Mouse (Mus musculus) ES-E14 (cell line): ENCODE measurements around the gene Tanc2. TPM values are rescaled to one million over a fixed set of nuclear protein-coding genes. Genes with fewer than 3 reads are reported as not detected.

ENCODE experiments used
- DNase-seq: peaks from one replicate; pipeline ENCODE4 v3.0.0-alpha.2; 2013; ENCODE audit warnings: low read depth, low spot score
- H3K27ac ChIP-seq: 2 replicates; pipeline ENCODE4 v1.5.1; 2012; ENCODE audit warnings: low read depth, mild to moderate bottlenecking, low read length, moderate library complexity, mixed read lengths; ENCODE audit not compliant: poor library complexity, insufficient read depth, severe bottlenecking
- H3K36me3 ChIP-seq: 2 replicates; pipeline ENCODE4 v1.6.1; 2012; ENCODE audit warnings: mild to moderate bottlenecking, low read length, moderate library complexity, mixed read lengths; ENCODE audit not compliant: control insufficient read depth, poor library complexity, insufficient read depth, severe bottlenecking
- H3K4me1 ChIP-seq, 2 experiments: fragments of 150-350 bp in 1 of 2; sonication (generic) in 1 of 2; 2 replicates each; pipeline ENCODE4 v1.6.1; 2012; ENCODE audit warnings: low read length in 2 of 2, mild to moderate bottlenecking in 1 of 2, mixed read lengths in 1 of 2; ENCODE audit not compliant: control insufficient read depth in 2 of 2, insufficient read depth in 2 of 2, poor library complexity in 1 of 2
- H3K4me3 ChIP-seq, 2 experiments: fragments of 150-350 bp in 1 of 2; sonication (generic) in 1 of 2; 2 replicates each; pipeline ENCODE4 v1.5.1; 2012; ENCODE audit warnings: low read length in 2 of 2, low read depth in 1 of 2, mild to moderate bottlenecking in 1 of 2, mixed read lengths in 1 of 2; ENCODE audit not compliant: insufficient read depth in 1 of 2, poor library complexity in 1 of 2, severe bottlenecking in 1 of 2
- H3K9ac ChIP-seq: 2 replicates; pipeline ENCODE4 v1.6.1; 2012; ENCODE audit warnings: low read depth, mild to moderate bottlenecking, low read length, mixed read lengths; ENCODE audit not compliant: poor library complexity, insufficient read depth, severe bottlenecking
- H3K9me3 ChIP-seq: fragments of 150-350 bp; sonication (generic); 2 replicates; pipeline ENCODE4 v1.6.1; 2012; ENCODE audit warnings: low read depth, mild to moderate bottlenecking, low read length; ENCODE audit not compliant: control insufficient read depth, insufficient read depth
- CHD2 ChIP-seq: IDR thresholded peaks from 2 replicates; pipeline ENCODE4 v1.6.1; 2014; ENCODE audit warnings: mild to moderate bottlenecking, low read depth, low read length, inconsistent platforms
- HCFC1 ChIP-seq: IDR thresholded peaks from 2 replicates; pipeline ENCODE4 v1.6.1; 2012; ENCODE audit warnings: low read length, inconsistent platforms, borderline replicate concordance; ENCODE audit not compliant: insufficient read depth
- MAFK ChIP-seq: IDR thresholded peaks from 2 replicates; pipeline ENCODE4 v1.6.1; 2014; ENCODE audit warnings: mild to moderate bottlenecking, low read depth, low read length, inconsistent platforms; ENCODE audit not compliant: insufficient read depth
- ZC3H11A ChIP-seq: IDR thresholded peaks from 2 replicates; pipeline ENCODE4 v1.6.1; 2012; ENCODE audit warnings: low read depth, mild to moderate bottlenecking, inconsistent platforms, low read length, borderline replicate concordance
- ZNF384 ChIP-seq: IDR thresholded peaks from 2 replicates; pipeline ENCODE4 v1.6.1; 2012; ENCODE audit warnings: low read depth, low read length, inconsistent platforms
- in situ Hi-C, 2 experiments: fragments of 600-800 bp; cut with MboI; formaldehyde crosslinking; loops; one replicate each; pipeline ENCODE4 v1.15.1; 2025; ENCODE audit warnings: low sequenced_read_pairs in 2 of 2, inconsistent platforms in 1 of 2; ENCODE audit not compliant: unreplicated experiment in 2 of 2
- total RNA-seq: library from RNA; depleted of rRNA; stranded (reverse); fragments of 300-350 nt; gene quantifications from 2 replicates; pipeline ENCODE4 v1.2.3, GENCODE M21; 2012

Gene Tanc2
- total RNA-seq, 1 experiment: 5.8 TPM

DNA sequence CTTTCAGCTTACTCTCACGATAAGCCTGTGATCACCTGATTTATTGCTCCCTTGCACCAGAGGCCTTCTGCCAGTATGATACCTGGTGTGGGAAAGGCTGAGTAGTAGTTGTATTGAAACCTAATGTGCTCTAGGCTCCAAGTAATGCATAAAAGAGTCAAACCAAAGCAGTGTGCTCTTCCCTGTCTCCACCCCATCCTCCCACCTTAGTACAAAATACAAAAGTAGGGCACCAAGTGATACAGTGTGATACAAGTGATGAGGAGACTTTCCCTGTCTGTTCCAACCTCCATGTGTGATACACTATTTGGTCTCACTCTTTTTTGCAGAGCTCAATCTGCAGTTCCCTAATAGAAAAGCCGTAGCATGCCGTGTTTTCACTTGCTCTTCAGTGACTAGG is 110.7 kb downstream of the Tanc2 start:
- in situ Hi-C loops: no loop called here
- H3K4me3 ChIP-seq: no peak overlapping the region
- no peak for DNase-seq

GRCm38 (mm10) chr11:105719660-105720059 is 129.9 kb downstream of the Tanc2 start:
- H3K36me3 ChIP-seq: no peaks in the 10 kb centered on the region
- no peaks in the 10 kb centered on the region for H3K9me3 ChIP-seq
- no peaks in the 10 kb centered on the region for H3K4me1 ChIP-seq
- TF ChIP-seq ZC3H11A (no peak), CHD2 (no peak), ZNF384 (no peak), MAFK (peak; percentile 80), HCFC1 (no peak)
- in situ Hi-C loops: no loop called here
- no peak overlapping the region for H3K4me3 ChIP-seq
- no peak overlapping the region for H3K27ac ChIP-seq
- no peak overlapping the region for H3K9ac ChIP-seq
- DNase-seq: no peak

More for the DNA sequence above, 110.7 kb downstream of the Tanc2 start:
- H3K36me3 ChIP-seq: no peaks in the 10 kb centered on the region
- no peak for TF ChIP-seq MAFK
- no peak for TF ChIP-seq ZC3H11A
- TF ChIP-seq CHD2: no peak
- no peak for TF ChIP-seq HCFC1
- TF ChIP-seq ZNF384: no peak
- H3K4me1 ChIP-seq: no peaks in the 10 kb centered on the region
- H3K9ac ChIP-seq: no peak overlapping the region
- H3K27ac ChIP-seq: no peak overlapping the region
- no peaks in the 10 kb centered on the region for H3K9me3 ChIP-seq

DNA sequence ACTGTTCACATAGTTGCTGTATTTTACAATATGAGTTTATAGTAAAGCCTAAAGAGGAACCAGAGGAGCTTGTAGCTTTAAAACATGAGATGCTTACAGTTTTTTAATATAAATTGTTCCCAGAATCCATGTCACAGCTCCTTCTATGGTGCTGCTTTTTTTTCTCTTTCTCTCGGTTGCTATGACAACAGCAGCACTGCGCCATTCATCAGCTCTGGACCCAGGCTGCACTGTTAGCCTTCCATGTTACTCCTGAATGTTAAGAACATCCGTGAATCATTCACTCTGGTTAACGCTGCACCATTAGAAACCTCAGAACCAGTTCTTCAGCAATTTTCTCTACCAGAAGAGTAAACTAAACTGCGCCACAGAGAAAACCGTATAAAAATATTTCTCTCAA is 141.8 kb downstream of the Tanc2 start:
- Histone ChIP-seq H3K4me1 (no peaks in the 10 kb centered on the region), H3K9me3 (no peaks in the 10 kb centered on the region), H3K9ac (no peak overlapping the region), H3K36me3 (no peaks in the 10 kb centered on the region), H3K4me3 (no peak overlapping the region), H3K27ac (no peak overlapping the region)
- DNase-seq: no peak
- in situ Hi-C loops: no loop called here
- TF ChIP-seq ZC3H11A: no peak
- no peak for TF ChIP-seq ZNF384
- TF ChIP-seq MAFK: no peak
- no peak for TF ChIP-seq HCFC1
- TF ChIP-seq CHD2: no peak

DNA sequence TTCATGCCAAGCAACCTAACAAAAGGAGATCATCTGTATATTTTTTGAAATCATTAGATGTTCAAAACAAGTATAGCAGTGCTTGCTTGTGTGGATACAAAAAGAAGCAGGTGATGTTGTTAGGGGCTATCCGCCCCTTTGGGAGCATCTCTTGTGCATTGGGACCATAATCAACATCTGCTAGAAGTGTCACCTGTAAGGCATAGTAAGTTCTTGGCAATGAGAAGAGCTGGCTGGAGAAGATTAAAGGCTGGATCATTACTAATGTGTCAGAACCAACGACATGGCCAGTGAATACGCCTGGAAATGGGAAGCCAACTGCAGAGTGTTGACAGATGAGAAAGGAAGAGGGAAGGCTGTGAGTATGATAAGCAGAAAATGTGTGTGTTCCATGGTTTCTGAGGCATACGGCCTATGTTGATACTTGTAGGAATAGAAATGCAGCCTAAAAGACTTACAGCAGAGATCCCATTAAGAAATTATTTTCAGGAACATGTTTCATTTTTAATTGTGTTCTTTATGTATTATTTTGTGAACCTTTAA is 142.3 kb downstream of the Tanc2 start:
- in situ Hi-C loops: no loop called here
- H3K36me3 ChIP-seq: no peaks in the 10 kb centered on the region
- H3K27ac ChIP-seq: no peak overlapping the region
- no peaks in the 10 kb centered on the region for H3K9me3 ChIP-seq
- no peak for DNase-seq
- no peak overlapping the region for H3K9ac ChIP-seq
- no peak for TF ChIP-seq HCFC1
- TF ChIP-seq ZNF384: no peak
- TF ChIP-seq ZC3H11A: no peak
- no peak for TF ChIP-seq MAFK
- TF ChIP-seq CHD2: no peak
- no peak overlapping the region for H3K4me3 ChIP-seq
- no peaks in the 10 kb centered on the region for H3K4me1 ChIP-seq

DNA sequence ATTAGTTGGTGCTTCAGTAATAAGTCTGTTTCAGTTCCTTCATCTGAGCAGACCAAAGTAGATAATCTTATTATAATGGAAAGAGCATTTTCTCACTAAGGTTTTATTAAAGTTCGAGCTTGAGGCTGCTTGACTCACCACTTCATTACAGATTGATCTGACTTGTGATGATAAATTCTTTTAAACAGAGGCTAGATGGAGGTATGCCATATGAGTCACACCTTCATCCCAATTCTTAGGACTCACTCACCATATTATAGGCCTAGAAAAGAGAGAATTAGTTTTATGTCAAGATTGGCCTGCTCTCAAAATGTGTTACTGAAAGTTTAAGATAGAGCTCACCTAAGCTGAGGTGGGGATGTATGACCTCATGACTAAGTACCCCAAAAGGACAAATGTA is 153.4 kb downstream of the Tanc2 start:
- Histone ChIP-seq H3K4me3 (no peak overlapping the region), H3K9me3 (no peaks in the 10 kb centered on the region), H3K27ac (no peak overlapping the region), H3K36me3 (no peaks in the 10 kb centered on the region), H3K4me1 (no peaks in the 10 kb centered on the region), H3K9ac (no peak overlapping the region)
- TF ChIP-seq CHD2: no peak
- no peak for TF ChIP-seq ZC3H11A
- no peak for TF ChIP-seq HCFC1
- TF ChIP-seq MAFK: no peak
- no peak for TF ChIP-seq ZNF384
- in situ Hi-C loops: no loop called here
- no peak for DNase-seq
